Mouse (Mus musculus) CH12.LX (cell line): ENCODE measurements at regions not wholly inside any gene's neighbourhood (a gene's known extent, or its start where the extent isn't known, plus 50 kb on each side); places are given as distances from the start of the nearest gene placed in this dataset.

ENCODE experiments used
- CTCF ChIP-seq, 2 experiments: IDR thresholded peaks in 1 of 2; conservative IDR thresholded peaks in 1 of 2; 2 replicates each; pipeline ENCODE4 v1.5.1; 2011 to 2012; ENCODE audit warnings: low read depth in 2 of 2, low read length in 2 of 2, improper control_type of control experiment in 1 of 2, inconsistent platforms in 1 of 2, mild to moderate bottlenecking in 1 of 2, moderate library complexity in 1 of 2
- E2F4 ChIP-seq: IDR thresholded peaks from 2 replicates; pipeline ENCODE4 v1.6.1; 2011; ENCODE audit warnings: low read depth, low read length, improper control_type of control experiment; ENCODE audit not compliant: insufficient replicate concordance
- EP300 ChIP-seq: IDR thresholded peaks from 2 replicates; pipeline ENCODE4 v1.6.1; 2011; ENCODE audit warnings: low read length, improper control_type of control experiment
- MAX ChIP-seq: IDR thresholded peaks from 2 replicates; pipeline ENCODE4 v1.6.1; 2011; ENCODE audit warnings: low read length, improper control_type of control experiment
- MXI1 ChIP-seq: IDR thresholded peaks from 2 replicates; pipeline ENCODE4 v1.6.1; 2011; ENCODE audit warnings: mild to moderate bottlenecking, low read depth, low read length, improper control_type of control experiment
- NELFE ChIP-seq: IDR thresholded peaks from 2 replicates; pipeline ENCODE4 v1.6.1; 2011; ENCODE audit warnings: low read depth, low read length, improper control_type of control experiment
- POLR2A ChIP-seq: IDR thresholded peaks from 2 replicates; pipeline ENCODE4 v1.6.1; 2011; ENCODE audit warnings: low read depth, mild to moderate bottlenecking, improper control_type of control experiment, low read length
- TBP ChIP-seq: conservative IDR thresholded peaks from 2 replicates; pipeline ENCODE4 v1.6.1; 2011; ENCODE audit warnings: low read depth, low read length, improper control_type of control experiment
- USF1 ChIP-seq: IDR thresholded peaks from 2 replicates; pipeline ENCODE4 v1.6.1; 2014; ENCODE audit warnings: low read depth, mild to moderate bottlenecking, inconsistent platforms, low read length, improper control_type of control experiment
- ZMIZ1 ChIP-seq: IDR thresholded peaks from 2 replicates; pipeline ENCODE4 v1.6.1; 2012; ENCODE audit warnings: low read depth, mild to moderate bottlenecking, inconsistent platforms, low read length, improper control_type of control experiment
- ZNF384 ChIP-seq: IDR thresholded peaks from 2 replicates; pipeline ENCODE4 v1.6.1; 2012; ENCODE audit warnings: low read depth, low read length, improper control_type of control experiment, inconsistent platforms

DNA sequence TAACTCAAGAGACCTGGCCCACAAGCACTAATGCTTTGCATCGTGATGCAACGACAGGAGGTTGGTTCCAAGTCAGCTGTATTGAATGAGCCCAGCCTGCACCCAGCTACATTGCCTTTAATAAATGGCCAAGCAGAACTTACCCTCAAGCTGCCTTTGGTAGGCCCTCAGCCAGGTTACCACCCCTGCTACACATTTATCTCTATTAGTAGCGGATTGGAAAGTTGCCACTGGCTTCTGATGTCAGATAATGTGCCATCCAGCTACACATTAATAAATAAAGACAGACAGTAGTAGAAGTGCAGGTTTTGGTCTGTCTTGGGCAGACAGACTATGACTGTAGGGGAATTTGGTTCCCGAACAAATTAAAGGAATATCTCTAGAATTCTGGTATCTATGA, 82.0 kb upstream of the 4930583I09Rik start:
- TF ChIP-seq EP300 (no peak), CTCF (conservative IDR thresholded peaks at IDR 0.05 in 1 of 2, IDR thresholded peaks at IDR 0.05 in 1 of 2; ENCODE audit: low read depth in 2 of 2, low read length in 2 of 2) (no peak), E2F4 (no peak), TBP (no peak), POLR2A (no peak), MXI1 (no peak), ZNF384 (no peak), MAX (no peak), NELFE (no peak), ZMIZ1 (no peak), USF1 (no peak)
